ENCODE assay signal across 19 mouse cellular contexts in genomic region chr2:167262433-167262832, GRCm38 (mm10). TPM values are rescaled to one million over a fixed set of nuclear protein-coding genes. Genes with fewer than 3 reads are reported as not detected.
DNase-seq lines count a peak whose midpoint lies in the region; TF ChIP-seq lines count a peak whose summit lies in the region.
"Had no signal": no experiment of that assay in that cellular context is flagged by ENCODE, and none has a peak within 500 bp of the region (broad histone marks: within the 10 kb centered on the region; RNA-seq: fewer than 3 reads in every experiment).

No protein-coding gene starts in this region.

- H3K4me1 ChIP-seq in lung, adult 2 months (ENCODE audit: control insufficient read depth, insufficient read depth, low read length) = peaks cover 11% of the 10 kb centered on the region
- H3K4me1 ChIP-seq: embryonic facial prominence, embryonic 12.5 days; forebrain, embryonic 12.5 days; hindbrain, embryonic 12.5 days had no signal

- TF ChIP-seq CTCF in lung, adult 2 months (IDR thresholded peaks at IDR 0.05; ENCODE audit: insufficient read depth, low read length) = no peak

- no peak overlapping the region for H3K4me3 ChIP-seq in lung, adult 2 months (replicated peaks; ENCODE audit: extremely low read depth, low read depth, low read length)
- H3K4me3 ChIP-seq: embryonic facial prominence, embryonic 12.5 days; forebrain, embryonic 12.5 days; heart, adult 2 months; heart, embryonic 12.5 days; hindbrain, embryonic 12.5 days had no signal

- peak; percentile 1 for DNase-seq in adrenal gland, postnatal 14 days
- DNase-seq in adrenal gland, postnatal 10 days = no peak
- peak; percentile 90 for DNase-seq in heart, adult 11 months
- DNase-seq in heart, postnatal 14 days = no peak
- DNase-seq in lung, adult 18-20 months = peak; percentile 26 to 28
- no peak for DNase-seq in lung, adult 2 months
- peak; percentile 46 for DNase-seq in testis, postnatal 10 days (ENCODE audit: low spot score)
- no peak for DNase-seq in testis, postnatal 14 days (ENCODE audit: low spot score)
- DNase-seq: cerebellum, adult 11 months; cerebellum, adult 8-10 months; cerebellum, postnatal 14 days; embryo, embryonic 11 days; heart, adult 2 months had no signal

- TF ChIP-seq POLR2A in lung, adult 2 months (IDR thresholded peaks at IDR 0.05; ENCODE audit: borderline replicate concordance, extremely low read depth, low read depth, low read length) = no peak

- WGBS in lung, adult 2 months = 79% methylated on average over 10 of the region's 10 CpGs

- intact Hi-C loops in heart, postnatal 14 days (cut with DNase I) = no loop called here

RNA-seq across cellular contexts. Expression of gene Ptgis, which starts 22.0 kb away (rescaled TPM):
- 17.1 and 20.4 TPM in 2 replicates for total RNA-seq in adrenal gland, postnatal 14 days (2021)
- total RNA-seq in adrenal gland, postnatal 10 days (2021) = 10 to 100 TPM; 18.7 to 23.3 TPM
- 10 to 100 TPM; 24.5 to 25.5 TPM for total RNA-seq in heart, postnatal 14 days (2021)
- 105 and 162 TPM in 2 replicates for polyA plus RNA-seq in lung, adult 2 months (2012; rRNA removed)
- total RNA-seq: common myeloid progenitor, adult 5-6 weeks had no signal
- polyA plus RNA-seq: inflammation-experienced regulatory T-cells, adult 6 months had no signal

Comparison
In these comparisons a context has a peak if more than half of its experiments do, and no peak if none do; other contexts are left out.
1. DNase-seq: peak in adrenal gland, postnatal 14 days (single experiment), heart, adult 11 months (single experiment), lung, adult 18-20 months (2 of 2) and testis, postnatal 10 days (single experiment); none in adrenal gland, postnatal 10 days (single experiment), heart, postnatal 14 days (0 of 2), lung, adult 2 months (single experiment) and testis, postnatal 14 days (single experiment).